Mouse (Mus musculus) spleen, adult 2 months (tissue): ENCODE results near the gene Dmrt1. TPM values are rescaled to one million over a fixed set of nuclear protein-coding genes. Genes with fewer than 3 reads are reported as not detected.

Source experiments
- DNase-seq, 2 experiments: peaks; one replicate each; pipeline versions ENCODE4 v3.0.0 to v3.0.0-alpha.2; 2012 to 2021; ENCODE audit warnings: low spot score in 2 of 2, low read depth in 1 of 2
- H3K27ac ChIP-seq: fragments of 200-500 bp; 2 replicates; pipeline ENCODE4 v1.5.1; 2012; ENCODE audit warnings: low read length, inconsistent platforms; ENCODE audit not compliant: insufficient read depth
- H3K27me3 ChIP-seq: fragments of 200-500 bp; 2 replicates; pipeline ENCODE4 v1.6.1; 2012; ENCODE audit warnings: mild to moderate bottlenecking, moderate library complexity, low read length, inconsistent platforms; ENCODE audit not compliant: control insufficient read depth, insufficient read depth
- H3K36me3 ChIP-seq: fragments of 200-500 bp; 2 replicates; pipeline ENCODE4 v1.6.1; 2012; ENCODE audit warnings: mild to moderate bottlenecking, low read length, inconsistent platforms; ENCODE audit not compliant: control insufficient read depth, insufficient read depth
- H3K4me1 ChIP-seq: fragments of 200-500 bp; 2 replicates; pipeline ENCODE4 v1.6.1; 2011; ENCODE audit warnings: inconsistent platforms; ENCODE audit not compliant: control insufficient read depth, insufficient read depth, insufficient read length
- H3K4me3 ChIP-seq: fragments of 200-500 bp; 2 replicates; pipeline ENCODE4 v1.5.1; 2011; ENCODE audit warnings: mild to moderate bottlenecking, inconsistent platforms; ENCODE audit not compliant: insufficient read depth, insufficient read length; ENCODE audit errors: extremely low read depth
- CTCF ChIP-seq: fragments of 200-500 bp; IDR thresholded peaks from 2 replicates; pipeline ENCODE4 v1.5.1; 2011; ENCODE audit warnings: mild to moderate bottlenecking, inconsistent platforms; ENCODE audit not compliant: insufficient read depth, insufficient read length, insufficient replicate concordance; ENCODE audit errors: extremely low read depth
- POLR2A ChIP-seq: fragments of 200-500 bp; IDR thresholded peaks from 2 replicates; pipeline ENCODE4 v1.6.1; 2011; ENCODE audit warnings: low read depth, low read length, inconsistent platforms
- WGBS: fragments of 180-500 bp; shearing (Covaris S2); methylation state at CpG from one replicate; pipeline ENCODE4 v1.1.7; 2018; 5-methylcytosine and 5-hydroxymethylcytosine counted together
- polyA plus RNA-seq: library from polyadenylated mRNA; depleted of rRNA; stranded (reverse); fragments of >200 nt; gene quantifications from 2 replicates; pipeline ENCODE4 v1.2.3, GENCODE M21; 2012

The Dmrt1 gene
- polyA plus RNA-seq, 1 experiment: not detected

DNA sequence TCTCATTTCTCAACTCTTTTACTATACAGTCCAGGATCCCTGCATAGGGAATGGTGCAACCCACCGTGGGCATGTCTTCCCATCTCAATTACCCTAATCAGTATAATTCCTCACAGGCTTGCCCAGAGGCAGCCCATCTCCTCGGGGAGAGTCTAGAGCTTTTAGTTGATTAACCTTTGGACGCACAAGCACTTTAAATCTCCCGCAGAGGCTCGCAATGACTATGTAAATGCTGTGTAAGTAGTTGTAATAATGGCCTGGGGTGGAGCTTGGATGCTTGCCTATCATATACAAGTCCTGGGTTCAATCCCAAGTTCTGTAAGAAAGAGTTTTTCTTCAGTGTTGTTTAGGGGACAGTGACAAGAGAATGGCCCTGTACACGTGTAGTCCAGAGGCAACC, 18.7 kb downstream of the Dmrt1 start:
- no peak overlapping the region for H3K27ac ChIP-seq
- no peaks in the 10 kb centered on the region for H3K27me3 ChIP-seq
- no peaks in the 10 kb centered on the region for H3K36me3 ChIP-seq
- no peak for TF ChIP-seq POLR2A
- no peak for TF ChIP-seq CTCF
- H3K4me3 ChIP-seq: no peak overlapping the region
- 87% methylated on average over 6 of the region's 6 CpGs for WGBS
- H3K4me1 ChIP-seq: no peaks in the 10 kb centered on the region
- DNase-seq: no peak

DNA sequence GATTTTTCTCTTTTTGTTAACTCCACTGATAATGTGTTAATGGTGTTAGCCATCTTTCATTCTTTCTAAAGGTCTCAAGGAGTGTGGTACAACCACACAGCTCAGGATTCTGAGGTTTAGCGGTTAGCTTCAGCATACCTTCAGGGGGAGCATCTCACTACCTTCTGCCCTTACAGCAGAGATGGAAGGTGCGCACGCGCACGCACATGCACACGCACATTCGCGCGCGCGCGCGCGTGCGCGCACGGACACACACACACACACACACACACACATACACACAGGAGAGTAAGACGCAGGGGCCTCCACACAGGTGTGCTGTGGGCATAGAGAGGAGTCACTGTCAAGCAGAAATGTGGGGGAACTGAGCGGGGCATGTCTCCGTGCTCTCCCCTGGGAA, 20.3 kb downstream of the Dmrt1 start:
- H3K27me3 ChIP-seq: no peaks in the 10 kb centered on the region
- 98% methylated on average over 20 of the region's 20 CpGs for WGBS
- no peak for DNase-seq
- H3K27ac ChIP-seq: no peak overlapping the region
- H3K36me3 ChIP-seq: no peaks in the 10 kb centered on the region
- TF ChIP-seq POLR2A (no peak), CTCF (no peak)
- H3K4me1 ChIP-seq: no peaks in the 10 kb centered on the region
- no peak overlapping the region for H3K4me3 ChIP-seq

DNA sequence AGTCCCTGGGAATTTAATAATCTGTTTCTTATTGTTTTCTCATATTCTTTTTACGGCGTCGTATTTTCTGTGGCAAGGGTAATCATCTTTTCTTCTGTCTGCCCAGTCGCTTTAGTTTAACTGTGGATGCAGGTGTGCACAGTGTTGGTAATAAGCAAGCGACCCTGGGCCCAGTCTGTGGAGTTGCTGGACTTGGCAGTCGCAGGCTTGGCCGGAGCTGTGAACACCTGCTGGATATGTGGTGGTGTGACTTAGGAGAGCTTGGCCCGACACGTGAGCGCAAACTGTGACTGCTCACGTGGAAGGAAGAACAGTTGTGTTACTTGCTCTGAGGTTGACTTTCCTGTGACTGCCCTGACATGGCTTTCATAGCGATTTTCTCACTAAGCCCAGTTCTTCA, 24.3 kb downstream of the Dmrt1 start:
- H3K4me3 ChIP-seq: no peak overlapping the region
- no peaks in the 10 kb centered on the region for H3K4me1 ChIP-seq
- H3K27ac ChIP-seq: no peak overlapping the region
- DNase-seq: no peak
- TF ChIP-seq CTCF (no peak), POLR2A (no peak)
- H3K27me3 ChIP-seq: no peaks in the 10 kb centered on the region
- 82% methylated on average over 12 of the region's 12 CpGs for WGBS
- H3K36me3 ChIP-seq: no peaks in the 10 kb centered on the region

DNA sequence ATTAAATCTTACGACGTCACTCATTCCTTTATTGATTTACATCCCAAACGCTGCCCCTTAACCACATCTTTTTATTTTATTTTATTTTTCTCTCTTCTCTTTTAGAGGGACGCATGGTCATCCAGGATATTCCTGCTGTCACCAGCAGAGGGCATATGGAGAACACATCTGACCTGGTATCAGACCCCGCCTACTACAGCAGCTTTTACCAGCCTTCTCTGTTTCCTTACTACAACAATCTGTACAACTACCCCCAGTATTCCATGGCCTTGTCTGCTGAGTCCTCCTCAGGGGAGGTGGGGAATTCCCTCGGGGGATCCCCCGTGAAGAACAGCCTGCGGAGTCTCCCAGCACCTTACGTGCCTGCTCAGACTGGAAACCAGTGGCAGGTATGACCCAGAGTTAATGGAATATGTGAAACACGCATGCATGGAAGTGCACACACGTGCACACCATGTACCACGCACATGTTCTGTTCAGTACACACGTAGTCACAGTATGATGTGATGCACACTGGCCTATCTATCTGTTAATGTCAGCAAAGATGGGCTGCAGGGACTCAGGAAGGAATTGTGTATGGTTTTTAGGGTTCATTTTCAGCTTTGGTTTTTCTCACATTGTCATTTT, 40.4 kb downstream of the Dmrt1 start:
- TF ChIP-seq POLR2A (no peak), CTCF (peak; percentile 56; the same call in 1 of the 2 replicates)
- H3K27me3 ChIP-seq: no peaks in the 10 kb centered on the region
- peaks cover 30% of the 10 kb centered on the region for H3K4me1 ChIP-seq
- H3K27ac ChIP-seq: no peak overlapping the region
- peak; percentile 49 to 54 for DNase-seq
- no peak overlapping the region for H3K4me3 ChIP-seq
- H3K36me3 ChIP-seq: no peaks in the 10 kb centered on the region
- 39% methylated on average over 13 of the region's 13 CpGs for WGBS

DNA sequence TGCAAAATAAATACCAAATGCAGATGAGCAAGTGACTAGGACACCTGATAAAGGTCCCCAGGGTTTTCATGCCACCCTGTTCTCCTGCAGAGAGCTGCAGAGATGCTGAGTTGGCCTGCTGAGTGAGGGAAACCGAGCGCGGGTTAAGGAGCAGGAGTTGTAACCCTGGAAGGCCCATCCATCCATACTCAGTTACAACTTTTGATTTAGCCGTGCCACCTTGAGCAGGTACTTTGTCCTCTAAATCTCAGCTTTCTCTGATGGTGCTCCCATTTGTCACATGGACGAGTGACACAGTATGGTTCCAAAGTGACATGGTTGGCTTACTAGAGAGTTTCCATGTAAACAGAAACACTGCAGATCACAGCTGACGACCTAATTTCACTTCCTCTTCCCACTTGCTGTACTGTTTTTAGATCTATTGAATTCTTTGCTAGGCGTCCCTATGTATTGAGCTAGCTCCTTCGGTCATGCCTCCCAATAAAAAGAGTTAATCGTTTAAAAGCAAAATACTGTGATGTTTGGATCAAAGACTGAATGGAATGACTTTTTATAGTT, 41.7 kb downstream of the Dmrt1 start:
- no peak overlapping the region for H3K4me3 ChIP-seq
- TF ChIP-seq CTCF: no peak
- no peak for TF ChIP-seq POLR2A
- 45% methylated on average over 9 of the region's 9 CpGs for WGBS
- peak overlapping the region; percentile 54 for H3K27ac ChIP-seq
- DNase-seq: peak; percentile 15 to 82
- no peaks in the 10 kb centered on the region for H3K36me3 ChIP-seq
- H3K4me1 ChIP-seq: peaks cover 35% of the 10 kb centered on the region
- H3K27me3 ChIP-seq: no peaks in the 10 kb centered on the region

DNA sequence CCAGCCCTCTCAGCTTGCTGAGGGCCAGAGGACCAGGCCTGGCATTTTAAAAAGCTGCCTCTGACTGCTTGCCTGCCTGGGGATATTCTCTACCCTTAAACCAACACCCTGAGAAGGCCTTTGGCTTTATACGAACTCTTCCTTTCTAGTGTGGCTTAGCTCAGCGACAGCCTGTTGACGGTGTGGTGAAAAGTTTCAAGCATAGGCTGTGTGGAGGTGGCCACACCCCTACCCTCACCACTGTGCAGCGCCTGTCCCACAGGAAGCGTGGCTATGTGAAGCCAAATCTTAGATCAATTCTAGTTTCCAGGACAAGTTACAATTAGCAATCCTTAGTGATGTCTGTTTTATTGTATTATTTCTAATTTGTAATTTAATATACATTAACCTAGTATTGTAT, 44.9 kb downstream of the Dmrt1 start:
- TF ChIP-seq CTCF: no peak
- TF ChIP-seq POLR2A: no peak
- 13% methylated on average over 5 of the region's 5 CpGs for WGBS
- no peaks in the 10 kb centered on the region for H3K36me3 ChIP-seq
- H3K4me3 ChIP-seq: no peak overlapping the region
- peaks cover 35% of the 10 kb centered on the region for H3K4me1 ChIP-seq
- no peaks in the 10 kb centered on the region for H3K27me3 ChIP-seq
- peak overlapping the region; percentile 76 for H3K27ac ChIP-seq
- DNase-seq: peak; percentile 39 to 40

DNA sequence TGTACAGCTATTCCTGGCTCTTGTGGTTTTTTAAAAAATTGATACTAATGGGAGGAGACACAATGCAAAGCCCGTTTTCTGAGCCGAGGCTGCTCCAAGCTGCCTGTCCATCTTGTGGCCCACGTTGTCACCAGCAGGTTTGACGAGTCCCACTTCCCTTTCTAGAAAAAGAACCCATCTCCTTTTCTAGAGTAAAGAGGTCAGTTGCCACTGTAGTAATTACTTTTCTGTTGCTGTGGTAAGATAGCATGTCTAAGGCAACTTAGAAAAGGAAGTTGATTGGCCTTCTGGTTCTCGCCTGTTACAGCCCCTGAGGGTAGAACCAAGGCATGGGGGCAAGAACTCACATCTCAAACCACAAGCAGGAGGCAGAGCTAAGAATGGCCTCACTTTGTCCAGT, 45.6 kb downstream of the Dmrt1 start:
- no peaks in the 10 kb centered on the region for H3K36me3 ChIP-seq
- TF ChIP-seq CTCF (no peak), POLR2A (no peak)
- H3K27ac ChIP-seq: peak overlapping the region; percentile 60
- H3K4me3 ChIP-seq: no peak overlapping the region
- H3K4me1 ChIP-seq: peaks cover 35% of the 10 kb centered on the region
- no peaks in the 10 kb centered on the region for H3K27me3 ChIP-seq
- WGBS: 9% methylated on average over 5 of the region's 5 CpGs
- peak in 1 of 2 experiments; percentile 19 for DNase-seq
